10 mouse cellular contexts compared by ENCODE assay signal in genomic region chr14:77533638-77534037, GRCm38 (mm10).
DNase-seq lines count a peak whose midpoint lies in the region; ATAC-seq and TF ChIP-seq lines count a peak whose summit lies in the region.
"Had no signal": no experiment of that assay in that cellular context is flagged by ENCODE, and none has a peak within 500 bp of the region (broad histone marks: within the 10 kb centered on the region; RNA-seq: fewer than 3 reads in every experiment).

No protein-coding gene starts in this region.

- H3K9me3 ChIP-seq in hindbrain, postnatal 0 days (ENCODE audit: low read length) = no peaks in the 10 kb centered on the region
- H3K9me3 ChIP-seq in hindbrain, embryonic 14.5 days (ENCODE audit: control insufficient read depth, low read length) = no peaks in the 10 kb centered on the region

- no peak overlapping the region for H3K4me2 ChIP-seq in hindbrain, postnatal 0 days (ENCODE audit: low read depth, low read length)
- no peak overlapping the region for H3K4me2 ChIP-seq in hindbrain, embryonic 14.5 days (replicated peaks)

- H3K27ac ChIP-seq in hindbrain, postnatal 0 days = no peak overlapping the region
- no peak overlapping the region for H3K27ac ChIP-seq in hindbrain, embryonic 14.5 days

- WGBS in hindbrain, postnatal 0 days = 69% methylated on average over 5 of the region's 5 CpGs
- 76% methylated on average over 5 of the region's 5 CpGs for WGBS in hindbrain, embryonic 14.5 days

- H3K4me1 ChIP-seq in hindbrain, postnatal 0 days (ENCODE audit: insufficient read depth, low read length) = 0 out of 2 replicates have a peak, but pooled peaks cover 3% of the 10 kb centered on the region
- H3K4me1 ChIP-seq in hindbrain, embryonic 14.5 days (replicated peaks; ENCODE audit: control insufficient read depth, insufficient read depth, low read length) = no peaks in the 10 kb centered on the region

- H3K27me3 ChIP-seq in hindbrain, postnatal 0 days (ENCODE audit: insufficient read depth, low read length) = no peaks in the 10 kb centered on the region
- H3K27me3 ChIP-seq in hindbrain, embryonic 14.5 days (ENCODE audit: control insufficient read depth, insufficient read depth, low read length) = no peaks in the 10 kb centered on the region

- H3K9ac ChIP-seq in hindbrain, postnatal 0 days (replicated peaks; ENCODE audit: low read length) = no peak overlapping the region
- no peak overlapping the region for H3K9ac ChIP-seq in hindbrain, embryonic 14.5 days

- no peak overlapping the region for H3K4me3 ChIP-seq in hindbrain, postnatal 0 days (ENCODE audit: low read length)
- no peak overlapping the region for H3K4me3 ChIP-seq in hindbrain, embryonic 14.5 days (replicated peaks; ENCODE audit: low read length)
- H3K4me3 ChIP-seq: myocyte had no signal

- TF ChIP-seq CTCF in hindbrain, postnatal 0 days (IDR thresholded peaks at IDR 0.05; ENCODE audit: low read depth) = peak; percentile 38; the same call in 1 of the 2 replicates

- no peaks in the 10 kb centered on the region for H3K36me3 ChIP-seq in hindbrain, postnatal 0 days (ENCODE audit: insufficient read depth, low read length)
- H3K36me3 ChIP-seq in hindbrain, embryonic 14.5 days (replicated peaks; ENCODE audit: control insufficient read depth, insufficient read depth) = no peaks in the 10 kb centered on the region

- 0 out of 2 replicates have a peak, but pooled peaks have one; percentile 18 for ATAC-seq in hindbrain, postnatal 0 days
- no peak for ATAC-seq in hindbrain, embryonic 14.5 days (ENCODE audit: low FRiP score)
- peak; percentile 93 for ATAC-seq in granulocyte monocyte progenitor cell, adult 5-6 weeks (replicated peaks; ENCODE audit: poor library complexity, severe bottlenecking)

- peak; percentile 32 for DNase-seq in hindbrain, postnatal 0 days (ENCODE audit: low spot score)
- no peak for DNase-seq in hindbrain, embryonic 14.5 days (ENCODE audit: low spot score)
- DNase-seq in 3T3-L1 (ENCODE audit: low read depth, low spot score) = peak; percentile 38
- peak; percentile 75 for DNase-seq in ES-CJ7 (ENCODE audit: low read depth, low spot score)
- no peak for DNase-seq in c-Kit-positive CD71-positive TER-119-positive erythroid progenitor cells, embryonic 14.5 days (ENCODE audit: low spot score)
- DNase-seq in neural tube, embryonic 10.5 days (ENCODE audit: extremely low spot score, low spot score) = no peak
- no peak for DNase-seq in spleen, adult 18-20 months
- DNase-seq: heart, postnatal 10 days had no signal

Comparison
In these comparisons a context has a peak if more than half of its experiments do, and no peak if none do; other contexts are left out.
1. DNase-seq: peak in hindbrain, postnatal 0 days (single experiment), 3T3-L1 (single experiment) and ES-CJ7 (single experiment); none in hindbrain, embryonic 14.5 days (single experiment), c-Kit-positive CD71-positive TER-119-positive erythroid progenitor cells, embryonic 14.5 days (single experiment), neural tube, embryonic 10.5 days (single experiment) and spleen, adult 18-20 months (0 of 2).